Mouse (Mus musculus): ENCODE data around the gene P3h3. TPM values are rescaled to one million over a fixed set of nuclear protein-coding genes. Genes with fewer than 3 reads are reported as not detected.

P3h3 gene
- polyA plus RNA-seq, 1 experiment from 2014 or later, result 16.8 TPM

DNA sequence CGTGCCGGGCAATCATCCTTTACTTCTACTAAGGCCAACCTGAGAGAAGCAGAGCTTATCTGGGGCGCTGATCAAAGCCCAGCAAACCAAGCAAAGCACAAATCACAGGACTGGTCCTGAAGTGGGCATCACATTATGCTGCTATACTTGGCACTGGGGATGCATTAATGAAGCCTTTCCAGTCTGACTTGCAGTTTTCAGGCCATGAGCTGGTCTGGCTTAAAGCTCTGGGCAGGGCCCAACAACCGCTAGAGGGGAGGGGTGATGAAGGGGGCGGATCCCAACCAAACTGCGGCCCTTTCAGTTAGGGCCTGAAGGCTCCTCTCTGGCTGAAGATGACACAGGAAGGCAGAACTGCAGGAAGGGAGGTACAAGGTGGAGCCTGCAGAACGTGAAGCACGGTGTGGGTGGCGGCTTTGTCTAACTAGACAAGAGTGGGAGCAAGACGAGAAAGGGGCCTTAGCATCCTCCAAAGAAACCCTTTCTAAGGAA is 29.4 kb downstream of the P3h3 start:
- H3K4me2 ChIP-seq (ENCODE audit: low read length), result peak overlapping the region; percentile 81
- H3K4me1 ChIP-seq (replicated peaks; ENCODE audit: control insufficient read depth, insufficient read depth, low read length), result peaks cover 25% of the 10 kb centered on the region
- peak overlapping the region; percentile 54 for H3K9ac ChIP-seq (replicated peaks; ENCODE audit: low read depth, low read length)
- WGBS, result 23% methylated on average over 10 of the region's 10 CpGs
- H3K4me3 ChIP-seq (replicated peaks; ENCODE audit: low read length), result peak overlapping the region; percentile 75
- no peak for ATAC-seq
- no peaks in the 10 kb centered on the region for H3K9me3 ChIP-seq (ENCODE audit: control insufficient read depth, low read length)
- H3K27ac ChIP-seq (ENCODE audit: low read length), result peak overlapping the region; percentile 29
- H3K27me3 ChIP-seq (replicated peaks; ENCODE audit: control insufficient read depth, insufficient read depth, low read length), result no peaks in the 10 kb centered on the region
- peaks cover 14% of the 10 kb centered on the region for H3K36me3 ChIP-seq (ENCODE audit: control insufficient read depth, insufficient read depth)

DNA sequence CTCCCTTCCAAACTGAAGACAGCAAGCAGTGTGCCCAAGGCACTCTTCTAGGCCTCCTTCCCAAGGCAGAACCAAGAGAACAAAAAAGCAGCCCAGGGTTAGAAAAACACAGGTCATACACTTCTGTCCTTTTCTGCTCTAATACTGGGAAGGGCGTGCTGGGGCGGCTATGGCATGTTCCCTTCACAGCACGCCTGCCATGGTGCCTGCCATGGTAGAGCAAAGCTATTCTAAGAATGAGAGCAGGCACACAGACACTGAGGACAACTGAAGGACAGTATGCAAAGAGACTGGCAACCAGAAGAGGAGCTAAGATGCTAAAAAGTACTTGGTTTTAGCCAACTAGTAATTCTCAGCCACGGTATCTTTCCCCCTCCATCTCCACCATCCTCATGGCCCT is 35.5 kb downstream of the P3h3 start:
- Histone ChIP-seq H3K4me2 (ENCODE audit: low read length) (no peak overlapping the region), H3K4me1 (replicated peaks; ENCODE audit: control insufficient read depth, insufficient read depth, low read length) (no peaks in the 10 kb centered on the region), H3K36me3 (ENCODE audit: control insufficient read depth, insufficient read depth) (peaks cover 62% of the 10 kb centered on the region), H3K4me3 (replicated peaks; ENCODE audit: low read length) (no peak overlapping the region), H3K27ac (ENCODE audit: low read length) (no peak overlapping the region), H3K27me3 (replicated peaks; ENCODE audit: control insufficient read depth, insufficient read depth, low read length) (no peaks in the 10 kb centered on the region), H3K9me3 (ENCODE audit: control insufficient read depth, low read length) (no peaks in the 10 kb centered on the region), H3K9ac (replicated peaks; ENCODE audit: low read depth, low read length) (no peak overlapping the region)
- no peak for ATAC-seq
- WGBS, result 94% methylated on average over 4 of the region's 4 CpGs

DNA sequence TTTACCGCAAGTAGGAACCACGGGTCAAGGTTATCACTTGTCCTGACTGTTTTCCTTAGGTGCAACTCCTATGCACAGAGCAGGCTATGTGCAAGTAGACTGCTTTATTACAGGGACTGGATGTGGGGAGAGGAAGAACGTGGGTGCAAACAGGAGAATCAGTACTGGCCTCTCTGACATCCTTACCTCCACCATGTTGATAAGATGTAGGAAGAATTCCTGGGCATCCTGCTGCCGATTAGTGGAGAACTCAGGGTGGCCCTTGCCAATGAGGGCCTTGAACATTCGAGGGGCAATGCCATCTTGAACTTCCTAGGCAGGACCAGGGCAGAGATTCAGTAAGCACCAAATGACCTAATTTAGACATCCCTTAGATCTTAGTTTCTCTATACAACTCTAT is 36.7 kb downstream of the P3h3 start:
- no peaks in the 10 kb centered on the region for H3K4me1 ChIP-seq (replicated peaks; ENCODE audit: control insufficient read depth, insufficient read depth, low read length)
- H3K27me3 ChIP-seq (replicated peaks; ENCODE audit: control insufficient read depth, insufficient read depth, low read length), result no peaks in the 10 kb centered on the region
- H3K4me3 ChIP-seq (replicated peaks; ENCODE audit: low read length), result no peak overlapping the region
- no peak overlapping the region for H3K27ac ChIP-seq (ENCODE audit: low read length)
- WGBS, result 94% methylated on average over 5 of the region's 5 CpGs
- peaks cover 66% of the 10 kb centered on the region for H3K36me3 ChIP-seq (ENCODE audit: control insufficient read depth, insufficient read depth)
- no peak overlapping the region for H3K9ac ChIP-seq (replicated peaks; ENCODE audit: low read depth, low read length)
- ATAC-seq, result no peak
- H3K9me3 ChIP-seq (ENCODE audit: control insufficient read depth, low read length), result no peaks in the 10 kb centered on the region
- no peak overlapping the region for H3K4me2 ChIP-seq (ENCODE audit: low read length)

DNA sequence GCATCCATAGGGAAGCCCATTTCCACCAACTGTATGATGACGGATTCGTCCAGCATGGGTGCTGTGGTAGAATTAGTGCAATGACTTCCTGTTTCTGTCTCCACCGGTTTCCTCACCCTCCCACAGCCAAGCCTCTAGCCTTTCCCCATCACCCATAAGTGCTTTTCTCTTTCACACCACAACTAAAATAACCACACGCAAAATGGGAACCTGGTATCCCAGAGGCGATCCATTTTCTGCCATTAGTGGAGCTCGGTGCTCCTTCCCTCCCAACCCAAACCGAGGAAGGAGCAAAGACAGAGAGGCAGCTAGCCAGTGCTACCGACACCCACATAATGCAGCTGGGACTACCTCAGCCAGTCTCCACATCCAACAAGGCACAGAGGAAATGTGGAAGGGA is 39.6 kb downstream of the P3h3 start:
- no peak for ATAC-seq
- Histone ChIP-seq H3K36me3 (ENCODE audit: control insufficient read depth, insufficient read depth) (peaks cover 51% of the 10 kb centered on the region), H3K4me2 (ENCODE audit: low read length) (no peak overlapping the region), H3K9me3 (ENCODE audit: control insufficient read depth, low read length) (no peaks in the 10 kb centered on the region), H3K4me3 (replicated peaks; ENCODE audit: low read length) (no peak overlapping the region), H3K27ac (ENCODE audit: low read length) (no peak overlapping the region), H3K4me1 (replicated peaks; ENCODE audit: control insufficient read depth, insufficient read depth, low read length) (peaks cover 5% of the 10 kb centered on the region), H3K27me3 (replicated peaks; ENCODE audit: control insufficient read depth, insufficient read depth, low read length) (no peaks in the 10 kb centered on the region), H3K9ac (replicated peaks; ENCODE audit: low read depth, low read length) (no peak overlapping the region)
- 95% methylated on average over 8 of the region's 8 CpGs for WGBS

DNA sequence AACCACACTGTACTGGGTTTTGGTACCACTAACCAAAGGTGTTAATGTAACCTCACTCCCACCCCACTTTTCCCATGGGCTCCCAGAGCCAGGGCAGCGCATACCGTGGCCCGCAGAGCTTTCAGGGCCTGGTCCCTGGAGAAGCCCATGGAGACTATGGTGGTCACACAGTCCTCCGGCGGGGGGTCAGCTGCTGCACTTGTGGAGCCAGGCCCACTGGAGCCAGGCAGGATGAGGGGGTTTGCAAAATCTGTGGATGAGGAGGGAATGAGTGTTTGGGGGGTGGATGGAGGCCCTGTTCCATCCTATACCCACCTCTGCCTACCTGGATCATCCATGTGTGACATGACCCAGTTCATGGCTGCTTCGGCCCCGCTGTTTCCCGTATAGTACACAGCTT is 40.0 kb downstream of the P3h3 start:
- Histone ChIP-seq H3K27me3 (replicated peaks; ENCODE audit: control insufficient read depth, insufficient read depth, low read length) (no peaks in the 10 kb centered on the region), H3K9me3 (ENCODE audit: control insufficient read depth, low read length) (no peaks in the 10 kb centered on the region), H3K27ac (ENCODE audit: low read length) (no peak overlapping the region), H3K4me2 (ENCODE audit: low read length) (no peak overlapping the region), H3K4me1 (replicated peaks; ENCODE audit: control insufficient read depth, insufficient read depth, low read length) (peaks cover 9% of the 10 kb centered on the region), H3K9ac (replicated peaks; ENCODE audit: low read depth, low read length) (no peak overlapping the region), H3K36me3 (ENCODE audit: control insufficient read depth, insufficient read depth) (peaks cover 49% of the 10 kb centered on the region), H3K4me3 (replicated peaks; ENCODE audit: low read length) (no peak overlapping the region)
- ATAC-seq, result no peak
- 95% methylated on average over 8 of the region's 8 CpGs for WGBS

DNA sequence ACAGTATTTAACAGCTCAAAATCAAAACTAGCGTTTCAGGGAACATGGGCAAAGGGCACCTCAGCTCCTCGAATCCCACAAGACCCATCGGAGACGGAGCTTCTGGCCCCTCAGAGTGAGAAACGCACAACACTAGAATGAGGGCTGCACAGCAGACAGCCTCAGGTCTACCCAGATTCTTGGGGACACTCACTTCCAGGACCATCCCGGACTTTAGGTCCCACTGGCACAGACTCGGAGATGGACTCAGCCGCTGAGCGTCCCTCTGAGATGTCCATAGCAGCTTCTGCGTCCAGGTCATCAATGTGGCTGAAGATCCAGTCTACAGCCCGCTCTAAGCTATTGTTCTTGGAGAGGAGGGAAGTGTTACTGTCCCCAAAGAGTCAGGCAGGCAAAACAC is 40.4 kb downstream of the P3h3 start:
- Histone ChIP-seq H3K4me1 (replicated peaks; ENCODE audit: control insufficient read depth, insufficient read depth, low read length) (peaks cover 12% of the 10 kb centered on the region), H3K27ac (ENCODE audit: low read length) (no peak overlapping the region), H3K9me3 (ENCODE audit: control insufficient read depth, low read length) (no peaks in the 10 kb centered on the region), H3K9ac (replicated peaks; ENCODE audit: low read depth, low read length) (no peak overlapping the region), H3K4me2 (ENCODE audit: low read length) (no peak overlapping the region), H3K4me3 (replicated peaks; ENCODE audit: low read length) (no peak overlapping the region), H3K36me3 (ENCODE audit: control insufficient read depth, insufficient read depth) (peaks cover 44% of the 10 kb centered on the region), H3K27me3 (replicated peaks; ENCODE audit: control insufficient read depth, insufficient read depth, low read length) (no peaks in the 10 kb centered on the region)
- 97% methylated on average over 11 of the region's 11 CpGs for WGBS
- no peak for ATAC-seq

DNA sequence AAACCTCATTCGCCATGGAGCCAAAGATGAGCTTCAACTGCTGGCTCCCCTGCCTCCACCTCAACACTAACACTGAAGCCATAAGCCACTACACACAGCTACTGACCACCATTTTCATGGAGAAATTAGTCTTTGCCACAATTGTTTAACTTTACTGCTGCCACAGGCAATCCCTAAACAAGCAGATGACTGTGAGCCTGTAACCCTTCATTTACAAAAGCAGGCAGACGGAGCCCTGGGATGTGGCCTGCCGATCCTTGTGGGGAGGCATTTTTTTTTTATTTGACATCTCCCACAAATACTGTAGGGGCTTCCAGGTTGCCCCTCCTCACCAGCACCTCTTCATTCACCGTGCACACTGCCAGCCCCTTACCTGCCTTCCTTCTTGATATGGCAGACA is 40.9 kb downstream of the P3h3 start:
- no peak for ATAC-seq
- Histone ChIP-seq H3K27me3 (replicated peaks; ENCODE audit: control insufficient read depth, insufficient read depth, low read length) (no peaks in the 10 kb centered on the region), H3K9ac (replicated peaks; ENCODE audit: low read depth, low read length) (no peak overlapping the region), H3K9me3 (ENCODE audit: control insufficient read depth, low read length) (no peaks in the 10 kb centered on the region), H3K36me3 (ENCODE audit: control insufficient read depth, insufficient read depth) (peaks cover 40% of the 10 kb centered on the region), H3K4me2 (ENCODE audit: low read length) (no peak overlapping the region), H3K27ac (ENCODE audit: low read length) (no peak overlapping the region), H3K4me3 (replicated peaks; ENCODE audit: low read length) (no peak overlapping the region), H3K4me1 (replicated peaks; ENCODE audit: control insufficient read depth, insufficient read depth, low read length) (peaks cover 12% of the 10 kb centered on the region)
- WGBS, result 91% methylated on average over 4 of the region's 4 CpGs

DNA sequence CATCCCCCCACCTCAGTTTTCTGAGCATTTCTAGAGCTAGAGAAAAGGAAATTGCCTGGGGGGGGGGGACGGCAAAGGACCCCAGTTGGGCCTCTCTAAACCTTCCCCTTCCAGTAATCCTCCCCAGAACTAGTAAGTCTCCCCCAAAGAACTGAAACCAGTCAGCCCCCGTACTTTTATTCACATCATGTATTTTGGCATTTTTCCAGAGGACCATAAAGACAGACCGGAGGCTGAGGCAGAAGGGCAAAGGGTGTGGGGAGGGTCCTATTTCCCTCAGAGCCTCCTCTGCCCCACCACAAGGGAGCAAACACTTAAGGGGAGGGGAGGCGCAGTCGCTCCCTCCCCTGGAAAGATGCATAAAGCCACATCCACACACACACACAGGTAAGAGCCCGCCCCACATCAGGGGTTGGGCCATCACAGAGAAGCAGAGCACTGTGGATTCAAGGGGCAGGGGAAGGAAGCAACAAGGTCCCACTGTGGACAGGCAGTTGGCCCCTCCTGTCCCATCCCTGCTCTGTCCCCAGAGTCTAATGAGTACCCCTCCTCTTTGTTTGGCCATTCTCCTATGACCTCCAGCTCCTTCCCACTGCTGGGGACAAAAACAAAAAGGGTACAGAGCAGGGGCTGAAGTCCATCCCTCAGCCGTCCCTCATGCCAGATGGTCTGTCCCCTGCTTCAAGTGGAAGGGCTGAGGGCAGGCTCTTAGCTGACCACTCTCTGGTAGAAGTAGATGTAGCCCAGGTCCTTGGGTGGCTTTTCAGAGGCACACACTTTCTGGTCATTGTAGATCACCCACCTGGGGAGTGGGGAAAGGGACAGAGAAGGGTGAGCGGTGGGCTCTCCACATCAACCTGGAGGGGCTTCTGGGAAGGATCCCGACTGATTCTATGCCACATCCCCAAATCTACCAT is 42.4 kb downstream of the P3h3 start:
- Histone ChIP-seq H3K4me3 (replicated peaks; ENCODE audit: low read length) (no peak overlapping the region), H3K27me3 (replicated peaks; ENCODE audit: control insufficient read depth, insufficient read depth, low read length) (no peaks in the 10 kb centered on the region), H3K9ac (replicated peaks; ENCODE audit: low read depth, low read length) (no peak overlapping the region), H3K9me3 (ENCODE audit: control insufficient read depth, low read length) (no peaks in the 10 kb centered on the region), H3K4me1 (replicated peaks; ENCODE audit: control insufficient read depth, insufficient read depth, low read length) (peaks cover 12% of the 10 kb centered on the region), H3K4me2 (ENCODE audit: low read length) (no peak overlapping the region), H3K36me3 (ENCODE audit: control insufficient read depth, insufficient read depth) (peaks cover 33% of the 10 kb centered on the region), H3K27ac (ENCODE audit: low read length) (no peak overlapping the region)
- WGBS, result 62% methylated on average over 9 of the region's 9 CpGs
- no peak for ATAC-seq

DNA sequence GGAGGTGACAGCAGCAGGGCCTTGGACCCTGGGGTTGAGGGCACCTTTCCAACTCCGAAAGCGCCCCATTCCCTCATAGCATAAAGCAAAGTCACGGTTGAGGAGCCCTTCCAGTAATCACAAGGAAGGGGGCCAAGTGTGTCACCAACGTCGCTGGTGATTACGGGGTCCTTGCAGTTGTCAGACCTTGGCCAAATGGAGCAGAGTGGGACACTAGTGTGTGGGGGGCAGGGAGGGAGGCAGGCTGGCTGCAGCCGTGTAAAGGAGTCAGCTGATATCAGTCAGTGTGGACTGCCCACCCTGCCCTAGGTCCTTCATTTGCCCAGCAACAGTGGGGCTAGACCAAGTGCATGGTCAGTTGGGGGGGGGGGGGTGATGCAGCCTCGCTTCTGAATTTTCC is 43.1 kb downstream of the P3h3 start:
- ATAC-seq, result peak; percentile 33
- H3K4me3 ChIP-seq (replicated peaks; ENCODE audit: low read length), result peak overlapping the region; percentile 66; the same call in 1 of the 2 replicates
- H3K4me1 ChIP-seq (replicated peaks; ENCODE audit: control insufficient read depth, insufficient read depth, low read length), result peaks cover 19% of the 10 kb centered on the region
- peak overlapping the region; percentile 73 for H3K4me2 ChIP-seq (ENCODE audit: low read length)
- H3K36me3 ChIP-seq (ENCODE audit: control insufficient read depth, insufficient read depth), result peaks cover 27% of the 10 kb centered on the region
- H3K9me3 ChIP-seq (ENCODE audit: control insufficient read depth, low read length), result no peaks in the 10 kb centered on the region
- no peak overlapping the region for H3K9ac ChIP-seq (replicated peaks; ENCODE audit: low read depth, low read length)
- no peaks in the 10 kb centered on the region for H3K27me3 ChIP-seq (replicated peaks; ENCODE audit: control insufficient read depth, insufficient read depth, low read length)
- no peak overlapping the region for H3K27ac ChIP-seq (ENCODE audit: low read length)
- WGBS, result 39% methylated on average over 8 of the region's 8 CpGs
